In the genomic region with DNA sequence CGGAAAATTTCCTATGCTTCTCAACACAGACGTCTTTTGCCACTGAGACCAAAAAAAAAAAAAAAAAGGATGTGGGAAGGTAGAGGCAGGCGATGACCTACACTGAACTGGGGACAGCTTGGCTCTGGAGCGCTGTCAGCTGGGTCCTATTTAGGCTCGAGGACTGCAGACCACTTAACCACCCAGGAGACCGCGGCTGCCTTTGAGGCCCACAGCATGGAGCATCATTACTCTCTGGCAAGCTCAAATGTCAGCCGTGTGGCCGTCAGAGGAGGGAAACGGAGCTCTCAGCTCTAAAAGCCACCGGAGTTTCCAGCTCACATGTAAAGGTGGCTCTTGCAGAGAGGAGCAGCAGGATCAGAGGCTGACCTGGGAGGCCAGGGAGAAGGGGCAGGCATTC, we compare ENCODE assay signal across 11 mouse cellular contexts. TPM values are rescaled to one million over a fixed set of nuclear protein-coding genes. Genes with fewer than 3 reads are reported as not detected.
DNase-seq lines count a peak whose midpoint lies in the region; ATAC-seq and TF ChIP-seq lines count a peak whose summit lies in the region.
"Had no signal": no experiment of that assay in that cellular context is flagged by ENCODE, and none has a peak within 500 bp of the region (broad histone marks: within the 10 kb centered on the region; RNA-seq: fewer than 3 reads in every experiment).

No protein-coding gene starts in this region.

- 16% methylated on average over 11 of the region's 11 CpGs for WGBS in heart, embryonic 15.5 days
- 3% methylated on average over 11 of the region's 11 CpGs for WGBS in forebrain, embryonic 16.5 days
- WGBS in limb, embryonic 14.5 days, result 5% methylated on average over 11 of the region's 11 CpGs
- WGBS in stomach, embryonic 16.5 days, result 20% methylated on average over 11 of the region's 11 CpGs

- TF ChIP-seq POLR2A in limb, embryonic 14.5 days (IDR thresholded peaks at IDR 0.05; ENCODE audit: borderline replicate concordance, extremely low read depth, insufficient read depth, insufficient read length), result no peak

- intact Hi-C loops in heart, postnatal 25 days (cut with DNase I), result no loop called here

- 0 out of 2 replicates have a peak, but pooled peaks have one; percentile 25 for ATAC-seq in heart, embryonic 15.5 days (replicated peaks; ENCODE audit: insufficient number of reproducible peaks, insufficient read depth, low FRiP score, low read depth)
- 0 out of 2 replicates have a peak, but pooled peaks have one; percentile 49 for ATAC-seq in forebrain, embryonic 16.5 days
- peak; percentile 36; the same call in 1 of the 2 replicates for ATAC-seq in limb, embryonic 14.5 days (ENCODE audit: low FRiP score, low read depth)
- no peak for ATAC-seq in stomach, embryonic 16.5 days (ENCODE audit: insufficient read depth, low FRiP score)
- ATAC-seq in erythroblast, adult 5-6 weeks (replicated peaks; ENCODE audit: low FRiP score, poor library complexity, severe bottlenecking), result no peak

- H3K27me3 ChIP-seq in heart, embryonic 15.5 days, result peaks cover 31% of the 10 kb centered on the region
- no peaks in the 10 kb centered on the region for H3K27me3 ChIP-seq in forebrain, embryonic 16.5 days (replicated peaks; ENCODE audit: control insufficient read depth, insufficient read depth, low read length)
- peaks cover 19% of the 10 kb centered on the region; the same call in 1 of the 2 replicates for H3K27me3 ChIP-seq in limb, embryonic 14.5 days (ENCODE audit: control insufficient read depth, insufficient read depth, low read length)
- 0 out of 2 replicates have a peak, but pooled peaks cover 3% of the 10 kb centered on the region for H3K27me3 ChIP-seq in stomach, embryonic 16.5 days (ENCODE audit: control insufficient read depth, insufficient read depth, low read length)

- no peak overlapping the region for H3K9ac ChIP-seq in heart, embryonic 15.5 days
- 0 out of 2 replicates have a peak overlapping the region, but pooled peaks have one; percentile 5 for H3K9ac ChIP-seq in forebrain, embryonic 16.5 days (replicated peaks; ENCODE audit: low read depth, low read length)
- no peak overlapping the region for H3K9ac ChIP-seq in limb, embryonic 14.5 days (ENCODE audit: low read depth, low read length, severe bottlenecking)
- H3K9ac ChIP-seq in stomach, embryonic 16.5 days (ENCODE audit: low read length), result no peak overlapping the region

- H3K4me1 ChIP-seq in heart, embryonic 15.5 days (replicated peaks), result peaks cover 18% of the 10 kb centered on the region
- H3K4me1 ChIP-seq in forebrain, embryonic 16.5 days (replicated peaks; ENCODE audit: control insufficient read depth, insufficient read depth, low read length), result peaks cover 16% of the 10 kb centered on the region
- H3K4me1 ChIP-seq in limb, embryonic 14.5 days (ENCODE audit: control insufficient read depth, insufficient read depth, low read length), result peaks cover 33% of the 10 kb centered on the region
- H3K4me1 ChIP-seq in stomach, embryonic 16.5 days (ENCODE audit: control insufficient read depth, insufficient read depth, low read length), result peaks cover 34% of the 10 kb centered on the region
- H3K4me1 ChIP-seq: megakaryocyte, embryonic 14.5 days had no signal

- no peak overlapping the region for H3K4me2 ChIP-seq in heart, embryonic 15.5 days
- H3K4me2 ChIP-seq in forebrain, embryonic 16.5 days (ENCODE audit: low read length), result no peak overlapping the region
- H3K4me2 ChIP-seq in limb, embryonic 14.5 days (replicated peaks; ENCODE audit: low read depth, low read length, severe bottlenecking), result peak overlapping the region; percentile 25
- H3K4me2 ChIP-seq in stomach, embryonic 16.5 days (ENCODE audit: low read depth, low read length), result no peak overlapping the region

- no peaks in the 10 kb centered on the region for H3K36me3 ChIP-seq in heart, embryonic 15.5 days
- H3K36me3 ChIP-seq in forebrain, embryonic 16.5 days (ENCODE audit: control insufficient read depth, insufficient read depth), result no peaks in the 10 kb centered on the region
- H3K36me3 ChIP-seq in limb, embryonic 14.5 days (ENCODE audit: control insufficient read depth, insufficient read depth, low read length), result no peaks in the 10 kb centered on the region
- H3K36me3 ChIP-seq in stomach, embryonic 16.5 days (ENCODE audit: control insufficient read depth, insufficient read depth, low read length), result no peaks in the 10 kb centered on the region

- H3K27ac ChIP-seq in heart, embryonic 15.5 days, result no peak overlapping the region
- no peak overlapping the region for H3K27ac ChIP-seq in forebrain, embryonic 16.5 days (ENCODE audit: low read length)
- H3K27ac ChIP-seq in limb, embryonic 14.5 days (replicated peaks; ENCODE audit: low read depth, low read length), result peak overlapping the region; percentile 59; the same call in 1 of the 2 replicates
- peak overlapping the region; percentile 48 for H3K27ac ChIP-seq in stomach, embryonic 16.5 days (ENCODE audit: low read length)

- no peak for DNase-seq in heart, postnatal 25 days (ENCODE audit: low spot score)
- peak; percentile 31 for DNase-seq in limb, embryonic 14.5 days (ENCODE audit: low spot score)
- DNase-seq in adrenal gland, postnatal 10 days, result no peak
- DNase-seq in adrenal gland, adult (ENCODE audit: inconsistent age in 2 of 2, low spot score in 1 of 2), result no peak
- DNase-seq: kidney, postnatal 25 days had no signal

- H3K4me3 ChIP-seq in heart, embryonic 15.5 days, result no peak overlapping the region
- H3K4me3 ChIP-seq in forebrain, embryonic 16.5 days (replicated peaks; ENCODE audit: low read length), result no peak overlapping the region
- H3K4me3 ChIP-seq in limb, embryonic 14.5 days (replicated peaks; ENCODE audit: low read length), result no peak overlapping the region
- no peak overlapping the region for H3K4me3 ChIP-seq in stomach, embryonic 16.5 days (replicated peaks; ENCODE audit: low read length)
- H3K4me3 ChIP-seq: megakaryocyte, embryonic 14.5 days had no signal

- H3K9me3 ChIP-seq in heart, embryonic 15.5 days (replicated peaks), result no peaks in the 10 kb centered on the region
- no peaks in the 10 kb centered on the region for H3K9me3 ChIP-seq in forebrain, embryonic 16.5 days (ENCODE audit: control insufficient read depth, low read length)
- no peaks in the 10 kb centered on the region for H3K9me3 ChIP-seq in limb, embryonic 14.5 days (ENCODE audit: control insufficient read depth, low read length)
- no peaks in the 10 kb centered on the region for H3K9me3 ChIP-seq in stomach, embryonic 16.5 days (replicated peaks; ENCODE audit: control insufficient read depth, low read length)
- H3K9me3 ChIP-seq: megakaryocyte, embryonic 14.5 days had no signal

RNA-seq across cellular contexts. Expression of a gene that starts 46.2 kb away (rescaled TPM):
- 4.8 and 7.9 TPM in 2 replicates for polyA plus RNA-seq in heart, embryonic 15.5 days (2015; fragmentation: Nextera tagmentation; extraction: Ambion mirVana)
- 1 to 10 TPM; 1.1 to 1.2 TPM for total RNA-seq in heart, postnatal 25 days (2021)
- 21.9 and 23.6 TPM in 2 replicates for polyA plus RNA-seq in forebrain, embryonic 16.5 days (2015; fragmentation: Nextera tagmentation; extraction: Ambion mirVana)
- polyA plus RNA-seq in limb, embryonic 14.5 days (2012; rRNA removed), result 31.2 and 40.8 TPM in 2 replicates
- polyA plus RNA-seq in limb, embryonic 14.5 days (2014; fragmentation: Nextera tagmentation; extraction: Ambion mirVana), result 13.9 and 15.9 TPM in 2 replicates
- polyA plus RNA-seq in stomach, embryonic 16.5 days (2015; fragmentation: Nextera tagmentation; extraction: Ambion mirVana), result 12.9 and 14.3 TPM in 2 replicates
- total RNA-seq in adrenal gland, postnatal 10 days (2021), result 1 to 10 TPM; 5.5 to 9.4 TPM
- not detected in 2 replicates for total RNA-seq in erythroblast, adult 5-6 weeks (2015; ENCODE audit: low replicate concordance)
- total RNA-seq in erythroblast, adult 5-6 weeks (2017; ENCODE audit: low replicate concordance), result not detected in 2 replicates
- polyA plus RNA-seq: C2C12 had no signal

Comparison
In these comparisons a context has a peak if more than half of its experiments do, and no peak if none do; other contexts are left out.
1. ATAC-seq: peak in heart, embryonic 15.5 days (single experiment), forebrain, embryonic 16.5 days (single experiment) and limb, embryonic 14.5 days (single experiment); none in stomach, embryonic 16.5 days (single experiment) and erythroblast, adult 5-6 weeks (single experiment).
2. H3K27ac ChIP-seq: peak in limb, embryonic 14.5 days (single experiment) and stomach, embryonic 16.5 days (single experiment); none in heart, embryonic 15.5 days (single experiment) and forebrain, embryonic 16.5 days (single experiment).